Mouse (Mus musculus): ENCODE measurements at regions not wholly inside any gene's neighbourhood (a gene's known extent, or its start where the extent isn't known, plus 50 kb on each side); places are given as distances from the start of the nearest gene placed in this dataset.
A peak's percentile ranks its signal among the peaks of the same experiment; 100 is the strongest.

GRCm38 (mm10) chr13:57281941-57282710 is 386.3 kb upstream of the Trpc7 start:
- no peak for ATAC-seq

- no peak for ATAC-seq
Observed at GRCm38 (mm10) chr13:57281504-57281903, 385.7 kb upstream of the Trpc7 start.

GRCm38 (mm10) chr13:57278580-57278979 is 382.8 kb upstream of the Trpc7 start:
- ATAC-seq: no peak

GRCm38 (mm10) chr13:57277076-57277475 is 381.3 kb upstream of the Trpc7 start:
- no peak for ATAC-seq

- ATAC-seq: no peak
Observed at GRCm38 (mm10) chr13:57275871-57276270, 380.1 kb upstream of the Trpc7 start.

- no peak for ATAC-seq
Observed at GRCm38 (mm10) chr13:57273593-57273992, 377.8 kb upstream of the Trpc7 start.

- ATAC-seq: peak; percentile 32
Observed at GRCm38 (mm10) chr13:57269614-57270013, 373.8 kb upstream of the Trpc7 start.

GRCm38 (mm10) chr13:57259920-57260319 is 364.1 kb upstream of the Trpc7 start:
- ATAC-seq: no peak

- no peak for ATAC-seq
Observed at GRCm38 (mm10) chr13:57259474-57259873, 363.7 kb upstream of the Trpc7 start.

GRCm38 (mm10) chr13:57255920-57256319 is 360.1 kb upstream of the Trpc7 start:
- ATAC-seq: no peak

- ATAC-seq: no peak
Observed at GRCm38 (mm10) chr13:57249851-57250250, 354.1 kb upstream of the Trpc7 start.

- ATAC-seq: no peak
Observed at GRCm38 (mm10) chr13:57249401-57249800, 353.6 kb upstream of the Trpc7 start.

- no peak for ATAC-seq
Observed at GRCm38 (mm10) chr13:57246238-57246963, 350.6 kb upstream of the Trpc7 start.

- no peak for ATAC-seq
Observed at GRCm38 (mm10) chr13:57236917-57237316, 341.1 kb upstream of the Trpc7 start.

GRCm38 (mm10) chr13:57236211-57236610 is 340.4 kb upstream of the Trpc7 start:
- no peak for ATAC-seq

GRCm38 (mm10) chr13:57232906-57233305 is 337.1 kb upstream of the Trpc7 start:
- no peak for ATAC-seq

GRCm38 (mm10) chr13:57231666-57232065 is 335.9 kb upstream of the Trpc7 start:
- ATAC-seq: no peak

- no peak for ATAC-seq
Observed at GRCm38 (mm10) chr13:57230253-57230652, 334.5 kb upstream of the Trpc7 start.

GRCm38 (mm10) chr13:57221092-57221491 is 325.3 kb upstream of the Trpc7 start:
- no peak for ATAC-seq

- no peak for ATAC-seq
Observed at GRCm38 (mm10) chr13:57216161-57216560, 320.4 kb upstream of the Trpc7 start.

GRCm38 (mm10) chr13:57212251-57212650 is 316.5 kb upstream of the Trpc7 start:
- ATAC-seq: no peak

GRCm38 (mm10) chr13:57191195-57191594 is 295.4 kb upstream of the Trpc7 start:
- no peak for ATAC-seq

- no peak for ATAC-seq
Observed at GRCm38 (mm10) chr13:57189246-57189645, 293.5 kb upstream of the Trpc7 start.

GRCm38 (mm10) chr13:57186168-57186567 is 290.4 kb upstream of the Trpc7 start:
- ATAC-seq: no peak
